Mouse (Mus musculus) lung, adult 2 months (tissue): ENCODE data around the gene Rtn3. TPM values are rescaled to one million over a fixed set of nuclear protein-coding genes. Genes with fewer than 3 reads are reported as not detected.

Experiments
- DNase-seq: peaks from one replicate; pipeline ENCODE4 v3.0.0; 2022
- H3K4me1 ChIP-seq: fragments of 200-500 bp; 2 replicates; pipeline ENCODE4 v1.6.1; 2011; ENCODE audit warnings: low read length; ENCODE audit not compliant: control insufficient read depth, insufficient read depth
- H3K4me3 ChIP-seq: fragments of 200-500 bp; replicated peaks from 2 replicates; pipeline ENCODE3; 2011; ENCODE audit warnings: low read depth, mild to moderate bottlenecking, control low read depth, low read length; ENCODE audit errors: extremely low read depth
- CTCF ChIP-seq: fragments of 200-500 bp; IDR thresholded peaks from 2 replicates; pipeline ENCODE4 v1.5.1; 2011; ENCODE audit warnings: mild to moderate bottlenecking, low read length, control low read depth; ENCODE audit not compliant: insufficient read depth
- POLR2A ChIP-seq: fragments of 200-500 bp; IDR thresholded peaks from 2 replicates; pipeline ENCODE4 v1.6.1; 2011; ENCODE audit warnings: low read depth, mild to moderate bottlenecking, control low read depth, low read length, borderline replicate concordance; ENCODE audit errors: extremely low read depth
- WGBS: fragments of 180-500 bp; shearing (Covaris S2); methylation state at CpG from one replicate; pipeline ENCODE4 v1.1.7; 2018; 5-methylcytosine and 5-hydroxymethylcytosine counted together
- polyA plus RNA-seq: library from polyadenylated mRNA; depleted of rRNA; stranded (reverse); fragments of >200 nt; gene quantifications from 2 replicates; pipeline ENCODE4 v1.2.3, GENCODE M21; 2012

Gene Rtn3
- polyA plus RNA-seq, 1 experiment, result 106 TPM

- peaks cover 4% of the 10 kb centered on the region; the same call in 1 of the 2 replicates for H3K4me1 ChIP-seq
- no peak overlapping the region for H3K4me3 ChIP-seq
- TF ChIP-seq CTCF, result no peak
- TF ChIP-seq POLR2A, result no peak
- DNase-seq, result no peak
- 82% methylated on average over 6 of the region's 6 CpGs for WGBS
Observed at GRCm38 (mm10) chr19:7491960-7492359, 8.9 kb upstream of the Rtn3 start.

GRCm38 (mm10) chr19:7487680-7488079 lies 4.6 kb upstream of the Rtn3 start:
- WGBS, result 67% methylated on average over 8 of the region's 8 CpGs
- no peak for DNase-seq
- TF ChIP-seq POLR2A (no peak), CTCF (no peak)
- Histone ChIP-seq H3K4me1 (no peaks in the 10 kb centered on the region), H3K4me3 (no peak overlapping the region)

GRCm38 (mm10) chr19:7484076-7484475 lies 995 bp upstream of the Rtn3 start:
- 49% methylated on average over 5 of the region's 5 CpGs for WGBS
- H3K4me3 ChIP-seq, result no peak overlapping the region
- no peak for DNase-seq
- TF ChIP-seq POLR2A, result no peak
- TF ChIP-seq CTCF, result no peak
- no peaks in the 10 kb centered on the region; the same call in 1 of the 2 replicates for H3K4me1 ChIP-seq

- TF ChIP-seq POLR2A (no peak), CTCF (no peak)
- 1% methylated on average over 6 of the region's 6 CpGs for WGBS
- no peak for DNase-seq
- Histone ChIP-seq H3K4me3 (peak overlapping the region; percentile 56), H3K4me1 (no peaks in the 10 kb centered on the region; the same call in 1 of the 2 replicates)
Observed at GRCm38 (mm10) chr19:7483512-7483882, 416 bp upstream of the Rtn3 start.

- WGBS, result 0% methylated on average over 7 of the region's 7 CpGs
- Histone ChIP-seq H3K4me1 (no peaks in the 10 kb centered on the region; the same call in 1 of the 2 replicates), H3K4me3 (peak overlapping the region; percentile 93)
- TF ChIP-seq CTCF (no peak), POLR2A (no peak)
- DNase-seq, result no peak
Observed at GRCm38 (mm10) chr19:7482266-7482598, 849 bp downstream of the Rtn3 start.

GRCm38 (mm10) chr19:7481541-7482265 lies 1.4 kb downstream of the Rtn3 start:
- DNase-seq, result peak; percentile 19
- WGBS, result 6% methylated on average over 12 of the region's 12 CpGs
- peak overlapping the region; percentile 68 for H3K4me3 ChIP-seq
- H3K4me1 ChIP-seq, result no peaks in the 10 kb centered on the region; the same call in 1 of the 2 replicates
- TF ChIP-seq CTCF, result no peak

- Histone ChIP-seq H3K4me1 (no peaks in the 10 kb centered on the region; the same call in 1 of the 2 replicates), H3K4me3 (no peak overlapping the region)
- WGBS, result 98% methylated on average over 3 of the region's 3 CpGs
- no peak for DNase-seq
- TF ChIP-seq CTCF, result no peak
- TF ChIP-seq POLR2A, result no peak
Observed at GRCm38 (mm10) chr19:7479751-7480248, 3.3 kb downstream of the Rtn3 start.

GRCm38 (mm10) chr19:7470643-7471042 lies 12.4 kb downstream of the Rtn3 start:
- WGBS, result 58% methylated on average over 2 of the region's 2 CpGs
- no peak for DNase-seq
- Histone ChIP-seq H3K4me3 (no peak overlapping the region), H3K4me1 (no peaks in the 10 kb centered on the region; the same call in none of the 2 replicates)
- no peak for TF ChIP-seq CTCF
- TF ChIP-seq POLR2A, result no peak

- DNase-seq, result no peak
- TF ChIP-seq POLR2A (no peak), CTCF (no peak)
- no peak overlapping the region for H3K4me3 ChIP-seq
- no peaks in the 10 kb centered on the region; the same call in none of the 2 replicates for H3K4me1 ChIP-seq
Observed at GRCm38 (mm10) chr19:7467915-7468314, 15.2 kb downstream of the Rtn3 start.

- WGBS, result 80% methylated on average over 2 of the region's 2 CpGs
- no peak overlapping the region for H3K4me3 ChIP-seq
- no peaks in the 10 kb centered on the region; the same call in 1 of the 2 replicates for H3K4me1 ChIP-seq
- TF ChIP-seq POLR2A (no peak), CTCF (no peak)
- DNase-seq, result no peak
Observed at GRCm38 (mm10) chr19:7459370-7459769, 23.7 kb downstream of the Rtn3 start.
